Mouse (Mus musculus): ENCODE results near the gene Bglap2. TPM values are rescaled to one million over a fixed set of nuclear protein-coding genes. Genes with fewer than 3 reads are reported as not detected.
A peak's percentile ranks its signal among the peaks of the same experiment; 100 is the strongest.
"Not testable (repeated sequence)": the region's sequence is repeated elsewhere in the genome, so short reads cannot be mapped to it uniquely, and the experiment has no call there.

Gene Bglap2
- polyA plus RNA-seq, 1 experiment, result 1.6 TPM

GRCm38 (mm10) chr3:88395288-88395687, 16.8 kb upstream of the Bglap2 start:
- DNase-seq (ENCODE audit: extremely low spot score in 1 of 2, low spot score in 1 of 2), result no peak

GRCm38 (mm10) chr3:88393776-88394375, 15.4 kb upstream of the Bglap2 start:
- no peak for DNase-seq (ENCODE audit: extremely low spot score in 1 of 2, low spot score in 1 of 2)

- DNase-seq (ENCODE audit: extremely low spot score in 1 of 2, low spot score in 1 of 2), result no peak
These were observed 5.9 kb upstream of the Bglap2 start, which contains the start of gene Bglap for GRCm38 (mm10) chr3:88384364-88384763. Gene Bglap (minus strand): TSS chr3:88384464.

- not testable (repeated sequence) for DNase-seq (ENCODE audit: extremely low spot score in 1 of 2, low spot score in 1 of 2)
These were observed 3.9 kb upstream of the Bglap2 start for GRCm38 (mm10) chr3:88382383-88382782.

GRCm38 (mm10) chr3:88381389-88382315, 3.2 kb upstream of the Bglap2 start:
- peak in 1 of 2 experiments; percentile 41 for DNase-seq (ENCODE audit: extremely low spot score in 1 of 2, low spot score in 1 of 2)

- DNase-seq (ENCODE audit: extremely low spot score in 1 of 2, low spot score in 1 of 2), result not testable (repeated sequence)
These were observed 1.9 kb downstream of the Bglap2 start for GRCm38 (mm10) chr3:88376644-88377043.

GRCm38 (mm10) chr3:88375750-88376626, 2.5 kb downstream of the Bglap2 start:
- DNase-seq (ENCODE audit: extremely low spot score in 1 of 2, low spot score in 1 of 2), result not testable (repeated sequence)

- DNase-seq (ENCODE audit: extremely low spot score in 1 of 2, low spot score in 1 of 2), result not testable (repeated sequence)
These were observed 5.9 kb downstream of the Bglap2 start, which contains the start of gene Bglap3 for GRCm38 (mm10) chr3:88372643-88373042. Gene Bglap3 (minus strand): TSS chr3:88372743.

- DNase-seq (ENCODE audit: extremely low spot score in 1 of 2, low spot score in 1 of 2), result not testable (repeated sequence)
These were observed 10.0 kb downstream of the Bglap2 start for GRCm38 (mm10) chr3:88368511-88368910.

- not testable (repeated sequence) for DNase-seq (ENCODE audit: extremely low spot score in 1 of 2, low spot score in 1 of 2)
These were observed 11.0 kb downstream of the Bglap2 start for GRCm38 (mm10) chr3:88367517-88367916.

GRCm38 (mm10) chr3:88366830-88367428, 11.6 kb downstream of the Bglap2 start:
- DNase-seq (ENCODE audit: extremely low spot score in 1 of 2, low spot score in 1 of 2), result peak in 1 of 2 experiments; percentile 74

GRCm38 (mm10) chr3:88365705-88366361, 12.7 kb downstream of the Bglap2 start:
- peak in 1 of 2 experiments; percentile 38 for DNase-seq (ENCODE audit: extremely low spot score in 1 of 2, low spot score in 1 of 2)

- DNase-seq (ENCODE audit: extremely low spot score in 1 of 2, low spot score in 1 of 2), result no peak
These were observed 14.2 kb downstream of the Bglap2 start, which contains the start of gene Paqr6 for GRCm38 (mm10) chr3:88364337-88364736. Gene Paqr6 (plus strand): TSS chr3:88364584.

GRCm38 (mm10) chr3:88363700-88364099, 14.8 kb downstream of the Bglap2 start:
- peak in 1 of 2 experiments; percentile 44 for DNase-seq (ENCODE audit: extremely low spot score in 1 of 2, low spot score in 1 of 2)

GRCm38 (mm10) chr3:88361612-88362313, 16.7 kb downstream of the Bglap2 start:
- no peak for DNase-seq (ENCODE audit: extremely low spot score in 1 of 2, low spot score in 1 of 2)

- DNase-seq (ENCODE audit: extremely low spot score in 1 of 2, low spot score in 1 of 2), result no peak
These were observed 17.4 kb downstream of the Bglap2 start for GRCm38 (mm10) chr3:88361096-88361495.

GRCm38 (mm10) chr3:88359989-88360388, 18.5 kb downstream of the Bglap2 start:
- no peak for DNase-seq (ENCODE audit: extremely low spot score in 1 of 2, low spot score in 1 of 2)

- no peak for DNase-seq (ENCODE audit: extremely low spot score in 1 of 2, low spot score in 1 of 2)
These were observed 18.9 kb downstream of the Bglap2 start for GRCm38 (mm10) chr3:88359584-88359983.

Data from frontal cortex, adult 2 months (tissue).